Mouse (Mus musculus): ENCODE data around the gene Bri3.

The Bri3 gene

DNA sequence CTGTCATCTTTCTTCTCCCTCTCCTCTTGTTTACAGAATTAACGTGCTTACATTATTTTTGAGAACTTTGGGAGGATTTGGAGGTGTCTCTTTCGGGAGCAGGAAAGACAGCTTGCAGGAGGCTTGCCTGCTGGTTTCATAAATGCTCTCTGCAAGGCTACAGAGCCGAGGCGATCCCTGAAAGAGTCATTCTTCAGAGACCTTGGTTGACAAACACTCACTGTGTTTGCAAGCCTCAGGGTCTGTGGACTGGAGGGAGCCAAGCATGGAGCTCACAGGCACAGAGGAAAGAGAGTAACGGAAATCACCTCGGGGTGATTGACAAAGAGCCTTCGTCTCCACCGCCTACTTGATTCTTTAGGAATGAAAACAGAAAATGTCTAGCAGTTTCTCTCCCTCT, 175.8 kb downstream of the Bri3 start:
- DNase-seq (ENCODE audit: low spot score in 2 of 2), result no peak

DNA sequence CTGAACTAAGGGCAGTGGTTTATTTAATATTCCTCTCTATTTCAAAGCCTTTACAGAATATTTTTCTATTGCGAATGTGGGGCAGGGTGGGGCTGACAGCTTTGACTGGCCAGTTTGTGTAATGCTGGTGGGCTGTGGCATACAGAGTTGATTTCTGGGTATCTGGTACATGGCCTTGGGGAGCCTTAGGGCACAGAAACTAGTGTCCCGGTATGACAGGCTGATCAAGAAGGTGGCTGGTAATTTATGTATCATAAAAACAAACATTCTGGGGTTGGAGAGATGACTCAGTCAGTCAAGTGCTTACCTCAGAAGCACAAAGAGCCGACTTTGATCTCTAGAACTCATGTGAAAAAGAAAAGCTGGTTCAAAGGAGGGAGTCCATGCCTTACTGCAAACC, 182.5 kb downstream of the Bri3 start:
- DNase-seq (ENCODE audit: low spot score in 2 of 2), result no peak

GRCm38 (mm10) chr5:144427861-144428260, 183.6 kb downstream of the Bri3 start:
- DNase-seq (ENCODE audit: low spot score in 2 of 2), result no peak

GRCm38 (mm10) chr5:144431481-144431880, 187.2 kb downstream of the Bri3 start:
- DNase-seq (ENCODE audit: low spot score in 2 of 2), result no peak

DNA sequence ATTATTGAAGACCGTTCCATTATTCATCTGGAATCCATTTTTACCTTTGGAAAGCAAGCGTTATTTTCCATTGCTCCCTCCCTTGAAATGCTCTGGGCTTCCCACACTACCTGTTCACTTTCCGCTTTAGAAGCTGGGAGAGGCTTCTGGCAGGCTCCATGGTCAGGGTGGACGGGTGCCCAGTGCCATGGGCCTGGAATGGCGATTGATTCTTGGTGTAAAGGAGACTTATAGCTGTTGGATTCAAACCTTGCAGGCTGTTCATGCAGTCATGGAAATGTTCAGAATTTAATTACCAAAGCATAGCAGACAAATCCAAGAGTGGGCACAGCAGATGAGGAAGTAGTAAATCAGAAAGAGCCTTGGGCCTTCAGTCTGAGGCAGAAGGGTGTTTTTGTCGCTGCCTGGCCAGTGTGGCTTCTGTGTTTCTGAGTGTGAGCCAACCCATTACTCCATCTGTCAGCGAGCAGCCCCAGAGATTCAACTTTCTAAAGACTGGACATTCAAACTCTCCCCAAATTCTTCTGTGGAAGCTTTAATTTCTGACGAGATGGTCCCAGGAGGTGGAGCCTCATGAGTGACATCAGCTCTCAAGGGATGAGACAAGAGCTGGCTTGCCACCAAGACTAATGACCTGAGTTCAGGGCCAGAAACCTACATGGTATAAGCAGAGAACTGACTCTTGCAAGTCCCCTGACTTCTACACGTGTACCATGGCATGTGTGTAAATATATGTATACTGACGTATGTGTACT, 195.2 kb downstream of the Bri3 start:
- no peak for DNase-seq (ENCODE audit: low spot score in 2 of 2)

GRCm38 (mm10) chr5:144441831-144442271, 197.6 kb downstream of the Bri3 start:
- no peak for DNase-seq (ENCODE audit: low spot score in 2 of 2)

GRCm38 (mm10) chr5:144446475-144447225, 202.4 kb downstream of the Bri3 start:
- DNase-seq (ENCODE audit: low spot score in 2 of 2), result peak; percentile 16 to 29

DNA sequence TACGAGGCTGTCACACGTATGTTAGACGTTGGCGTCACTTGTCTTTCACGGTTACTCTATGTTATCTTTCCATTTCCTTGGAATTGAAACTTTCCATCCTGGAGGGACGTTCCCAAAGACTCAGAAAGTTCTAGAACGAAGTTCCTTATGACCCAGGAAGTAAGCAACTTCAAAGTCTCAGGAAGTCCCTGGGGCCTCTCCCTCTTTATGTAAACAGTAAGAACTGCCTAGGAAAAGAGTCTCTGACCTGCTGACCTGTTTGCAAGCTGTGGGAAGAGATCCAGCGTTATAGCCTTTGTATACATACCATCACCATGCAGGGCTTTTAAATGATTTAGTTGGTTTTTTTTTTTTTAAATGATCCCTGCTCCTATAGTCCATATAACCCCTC, 203.0 kb downstream of the Bri3 start:
- DNase-seq (ENCODE audit: low spot score in 2 of 2), result no peak

DNA sequence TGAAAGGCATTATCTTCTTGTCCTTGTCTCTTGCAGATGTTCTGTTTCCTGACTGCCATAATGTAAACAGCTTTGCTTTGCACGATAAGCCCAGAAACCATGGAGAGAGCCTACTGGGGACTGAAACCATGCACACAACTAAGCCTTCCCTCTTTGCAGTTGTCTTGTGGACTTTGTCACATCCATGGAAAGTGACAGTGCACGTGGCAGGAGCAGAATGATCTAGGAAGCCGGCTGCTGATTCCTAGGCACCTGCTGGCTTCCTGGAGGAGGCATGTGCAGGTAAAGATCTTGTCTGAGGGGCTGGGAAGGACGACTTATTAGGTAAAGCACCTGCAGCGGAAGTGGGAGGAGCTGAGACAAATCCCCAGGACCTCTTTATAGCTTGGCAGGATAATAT, 203.7 kb downstream of the Bri3 start:
- no peak for DNase-seq (ENCODE audit: low spot score in 2 of 2)

DNA sequence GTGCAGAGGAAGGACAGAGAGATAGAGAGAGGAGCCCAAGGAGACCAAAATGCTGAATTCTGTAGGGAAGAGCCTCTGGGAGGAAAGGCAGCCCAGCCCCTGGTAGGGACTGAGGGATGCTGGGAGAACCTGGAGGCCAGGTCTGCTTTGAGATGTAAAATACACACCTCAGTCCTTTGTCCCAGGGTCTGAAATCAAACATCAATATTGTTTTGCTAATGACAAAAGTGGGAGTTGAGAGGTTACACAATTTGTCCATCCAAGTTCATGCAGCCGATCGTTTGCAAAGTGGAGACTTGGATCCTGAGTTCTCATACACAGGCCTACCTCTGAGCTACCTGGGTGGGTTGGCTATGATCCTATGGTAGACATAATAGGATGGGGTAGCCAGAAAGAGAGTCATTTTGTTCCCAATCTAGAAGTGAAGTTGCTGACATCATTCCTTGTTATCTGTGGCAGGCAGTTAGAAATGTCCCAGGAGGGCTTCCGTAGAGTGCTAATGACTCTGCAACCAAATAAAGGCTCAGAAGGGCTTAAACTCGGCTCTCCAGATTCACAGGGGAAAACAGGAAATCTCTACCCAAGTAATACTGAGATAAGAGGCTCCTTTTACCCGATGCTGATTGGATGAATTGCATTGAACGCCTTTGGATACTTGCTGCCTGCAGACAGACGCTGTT, 208.7 kb downstream of the Bri3 start:
- DNase-seq (ENCODE audit: low spot score in 2 of 2), result no peak

DNA sequence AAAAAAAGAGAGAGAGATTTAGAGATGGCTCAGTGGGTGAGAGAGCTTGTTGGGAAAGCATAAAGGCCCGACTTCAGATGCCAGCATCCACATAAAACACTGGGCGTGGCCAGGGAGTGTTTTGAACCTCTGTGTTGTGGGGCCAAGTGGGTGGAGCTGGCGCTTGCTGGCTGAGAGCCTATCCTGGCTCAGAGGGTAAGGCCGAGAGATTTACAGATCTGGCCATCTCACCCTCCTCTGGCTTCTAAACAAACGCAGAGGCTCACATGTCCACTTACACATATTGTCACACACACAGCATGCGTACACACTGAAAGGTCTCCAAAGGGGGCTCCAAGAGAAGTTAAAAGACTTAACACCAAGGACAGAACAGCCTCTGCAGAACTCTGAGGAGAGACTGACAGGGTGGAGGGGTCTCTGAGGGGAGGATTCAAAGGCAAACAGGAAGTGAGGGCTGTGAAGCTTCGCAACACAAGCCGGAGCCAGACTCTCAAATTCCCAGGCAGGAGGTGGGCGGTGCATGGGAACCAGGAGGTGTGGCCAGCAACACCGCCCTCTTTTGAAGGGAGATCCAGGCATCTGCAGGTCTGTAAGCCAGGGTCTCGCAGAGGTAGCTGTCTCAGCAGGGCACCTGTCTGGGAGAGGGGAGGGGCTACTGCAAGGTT, 213.5 kb downstream of the Bri3 start:
- DNase-seq (ENCODE audit: low spot score in 2 of 2), result no peak

GRCm38 (mm10) chr5:144466987-144467386, 222.8 kb downstream of the Bri3 start:
- no peak for DNase-seq (ENCODE audit: low spot score in 2 of 2)

DNA sequence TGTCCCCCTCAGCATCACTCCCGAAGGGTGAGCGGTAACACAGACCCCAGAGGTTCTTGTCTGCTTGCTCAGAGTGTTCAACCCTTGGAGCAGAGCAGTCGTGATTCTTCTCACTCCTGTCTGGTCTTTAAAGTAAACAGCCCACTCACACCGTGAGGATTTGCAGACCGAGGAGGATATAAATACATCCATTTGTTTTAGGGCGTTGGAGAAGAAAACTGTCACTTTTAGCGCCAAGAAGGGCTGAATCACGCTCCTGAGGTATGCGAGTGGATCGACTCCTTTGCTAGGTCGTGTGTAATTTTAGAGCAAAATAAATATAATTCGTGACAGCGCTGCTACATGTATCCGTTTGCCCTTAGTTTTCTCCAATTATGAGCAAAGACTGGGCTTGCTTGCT, 228.8 kb downstream of the Bri3 start:
- DNase-seq (ENCODE audit: low spot score in 2 of 2), result peak; percentile 17 to 18

GRCm38 (mm10) chr5:144479677-144480171, 235.5 kb downstream of the Bri3 start:
- DNase-seq (ENCODE audit: low spot score in 2 of 2), result no peak

DNA sequence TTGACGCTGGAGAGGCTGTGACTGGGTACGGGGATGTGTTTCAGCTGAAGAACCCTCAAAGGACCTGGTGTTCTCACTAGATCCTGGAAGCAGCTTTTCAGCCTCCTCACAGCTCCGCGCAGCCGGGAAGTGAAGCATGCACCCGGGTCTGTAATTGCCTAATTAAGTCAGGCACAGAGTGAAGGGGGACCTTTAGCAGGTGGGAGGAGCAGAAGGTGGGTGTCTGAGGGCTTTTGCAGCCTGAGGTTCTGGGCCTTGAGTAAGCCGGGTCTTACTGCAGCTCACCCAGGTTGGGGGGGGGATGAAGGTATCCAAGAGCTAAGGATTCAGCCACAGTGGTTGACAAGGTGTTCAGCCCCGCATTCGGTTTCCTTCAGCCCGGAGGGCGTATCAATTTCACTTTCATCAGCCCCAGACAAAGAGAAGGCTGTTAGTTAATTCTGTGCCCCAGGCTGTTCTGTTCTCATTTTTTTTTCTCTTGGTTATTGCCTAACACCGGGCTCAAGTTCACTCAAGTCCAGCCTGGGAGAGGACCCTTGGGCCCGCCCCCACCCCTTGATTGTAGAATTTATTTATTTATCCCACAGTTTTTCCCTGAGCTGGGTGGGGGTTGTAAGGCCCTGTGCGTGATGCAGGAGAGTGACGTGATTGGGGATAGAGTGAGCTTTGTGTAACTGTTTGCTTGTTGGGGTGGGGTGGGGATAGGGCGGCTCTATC, 239.6 kb downstream of the Bri3 start:
- no peak for DNase-seq (ENCODE audit: low spot score in 2 of 2)

DNA sequence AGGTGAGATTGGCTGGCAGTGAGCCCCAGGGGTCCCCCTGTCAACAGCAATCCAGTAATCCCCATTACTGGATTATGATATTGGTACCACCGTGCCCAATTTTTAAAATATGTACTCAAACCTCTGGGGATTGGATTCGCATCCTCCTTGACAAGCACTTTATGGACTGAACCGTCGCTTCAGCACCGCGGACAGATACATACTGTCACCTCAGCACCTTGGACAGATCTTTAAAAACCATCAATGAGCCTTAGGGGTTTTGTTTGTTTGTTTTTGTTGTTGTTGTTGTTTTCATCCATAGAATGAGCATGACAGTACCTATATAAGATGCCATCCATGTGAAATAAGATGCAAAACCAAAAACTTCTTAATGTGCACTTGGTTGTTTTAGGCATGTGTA, 247.1 kb downstream of the Bri3 start:
- DNase-seq (ENCODE audit: low spot score in 2 of 2), result no peak
